Mouse (Mus musculus) spleen, postnatal 14 days (tissue): ENCODE results near the gene Prtg.

Source experiments
- DNase-seq, 2 experiments: peaks; one replicate each; pipeline ENCODE4 v3.0.0; 2021 to 2022; ENCODE audit warnings: low spot score in 2 of 2

The Prtg gene

GRCm38 (mm10) chr9:72911381-72911780 is 104.7 kb downstream of the Prtg start:
- DNase-seq = no peak

- DNase-seq = no peak
Measured at GRCm38 (mm10) chr9:72913551-72913950, 106.9 kb downstream of the Prtg start.

- DNase-seq = no peak
Measured at GRCm38 (mm10) chr9:72915728-72916127, 109.1 kb downstream of the Prtg start.

- DNase-seq = no peak
Measured at GRCm38 (mm10) chr9:72923068-72923467, 116.4 kb downstream of the Prtg start.

- no peak for DNase-seq
Measured at GRCm38 (mm10) chr9:72925021-72925934, 118.6 kb downstream of the Prtg start, which contains the start of gene Pygo1. Pygo1 (plus strand) TSS chr9:72925645.

GRCm38 (mm10) chr9:72925935-72926258 is 119.2 kb downstream of the Prtg start:
- no peak for DNase-seq

- no peak for DNase-seq
Measured at GRCm38 (mm10) chr9:72931166-72931790, 124.6 kb downstream of the Prtg start.

- DNase-seq = no peak
Measured at GRCm38 (mm10) chr9:72935309-72935708, 128.6 kb downstream of the Prtg start.

GRCm38 (mm10) chr9:72936301-72936700 is 129.6 kb downstream of the Prtg start:
- no peak for DNase-seq

- DNase-seq = no peak
Measured at GRCm38 (mm10) chr9:72943424-72943823, 136.8 kb downstream of the Prtg start.

GRCm38 (mm10) chr9:72944286-72944685 is 137.6 kb downstream of the Prtg start:
- no peak for DNase-seq

GRCm38 (mm10) chr9:72947010-72947409 is 140.3 kb downstream of the Prtg start:
- DNase-seq = no peak

- DNase-seq = no peak
Measured at GRCm38 (mm10) chr9:72949572-72949971, 142.9 kb downstream of the Prtg start.

- DNase-seq = no peak
Measured at GRCm38 (mm10) chr9:72954746-72955145, 148.1 kb downstream of the Prtg start.

- peak in 1 of 2 experiments; percentile 42 for DNase-seq
Measured at GRCm38 (mm10) chr9:72955546-72955945, 148.9 kb downstream of the Prtg start.

- DNase-seq = peak; percentile 33 to 64
Measured at GRCm38 (mm10) chr9:72958521-72959450, 152.1 kb downstream of the Prtg start, which contains the start of the genes Dyx1c1 and Gm44503. Dyx1c1 (plus strand) TSS chr9:72958785. Gm44503 (plus strand) TSS chr9:72958852.

GRCm38 (mm10) chr9:72961346-72961745 is 154.7 kb downstream of the Prtg start:
- no peak for DNase-seq

- DNase-seq = no peak
Measured at GRCm38 (mm10) chr9:72961959-72962358, 155.3 kb downstream of the Prtg start.
